Mouse (Mus musculus) testis, adult 2 months (tissue): ENCODE measurements at regions not wholly inside any gene's neighbourhood (a gene's known extent, or its start where the extent isn't known, plus 50 kb on each side); places are given as distances from the start of the nearest gene placed in this dataset.

Experiments
- CTCF ChIP-seq: fragments of 200-500 bp; IDR thresholded peaks from 2 replicates; pipeline ENCODE4 v1.5.1; 2012; ENCODE audit warnings: low read depth, mild to moderate bottlenecking, inconsistent platforms, low read length, moderate library complexity; ENCODE audit not compliant: control insufficient read depth, insufficient read depth, insufficient replicate concordance
- POLR2A ChIP-seq: fragments of 200-500 bp; IDR thresholded peaks from 2 replicates; pipeline ENCODE4 v1.6.1; 2012; ENCODE audit warnings: low read depth, mild to moderate bottlenecking, inconsistent platforms, low read length, moderate library complexity; ENCODE audit not compliant: control insufficient read depth

DNA sequence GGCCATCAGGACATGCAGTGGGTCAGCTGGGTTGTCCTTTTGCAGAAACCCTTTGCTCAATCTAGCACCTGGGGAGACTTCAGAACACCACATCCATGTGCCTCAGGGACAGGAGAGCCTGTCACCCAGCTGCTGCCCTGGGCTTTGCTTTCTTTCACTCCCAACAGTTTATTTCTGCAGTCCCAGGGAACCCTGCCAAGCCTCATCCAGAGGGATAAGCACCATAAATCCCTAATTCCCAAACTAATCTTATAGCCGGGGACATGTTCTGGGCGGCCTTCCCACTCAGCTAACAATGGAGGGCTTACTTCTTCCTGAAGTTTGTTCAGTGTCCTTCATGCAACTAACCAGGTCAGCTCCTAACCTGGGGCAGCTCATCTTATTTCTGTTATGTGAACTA lies 325.0 kb upstream of the Gm5148 start:
- TF ChIP-seq CTCF (no peak), POLR2A (no peak)
